Mouse (Mus musculus) cerebellum, adult 2 months (tissue): ENCODE measurements around the gene Irf4. TPM values are rescaled to one million over a fixed set of nuclear protein-coding genes. Genes with fewer than 3 reads are reported as not detected.

Experiments
- DNase-seq, 2 experiments: peaks; one replicate each; pipeline ENCODE4 v3.0.0; 2021
- H3K27ac ChIP-seq: fragments of 200-500 bp; 2 replicates; pipeline ENCODE4 v1.5.1; 2012; ENCODE audit warnings: low read length, control low read depth, inconsistent platforms; ENCODE audit not compliant: insufficient read depth
- H3K27me3 ChIP-seq: fragments of 200-500 bp; 2 replicates; pipeline ENCODE4 v1.6.1; 2012; ENCODE audit warnings: inconsistent platforms, mild to moderate bottlenecking, low read length, moderate library complexity; ENCODE audit not compliant: control insufficient read depth, insufficient read depth
- H3K4me1 ChIP-seq: fragments of 200-500 bp; 2 replicates; pipeline ENCODE4 v1.6.1; 2011; ENCODE audit warnings: low read length; ENCODE audit not compliant: control insufficient read depth, insufficient read depth
- H3K4me3 ChIP-seq: fragments of 200-500 bp; replicated peaks from 2 replicates; pipeline ENCODE3; 2011; ENCODE audit warnings: mild to moderate bottlenecking, low read depth, low read length, control low read depth; ENCODE audit not compliant: insufficient read depth
- CTCF ChIP-seq: fragments of 200-500 bp; IDR thresholded peaks from 2 replicates; pipeline ENCODE4 v1.5.1; 2011; ENCODE audit warnings: low read depth, mild to moderate bottlenecking, control low read depth, low read length, moderate library complexity, borderline replicate concordance; ENCODE audit not compliant: insufficient read depth
- POLR2A ChIP-seq: fragments of 200-500 bp; IDR thresholded peaks from 2 replicates; pipeline ENCODE4 v1.6.1; 2011; ENCODE audit warnings: low read length, control low read depth, borderline replicate concordance; ENCODE audit not compliant: insufficient read depth
- WGBS: fragments of 180-500 bp; shearing (Covaris S2); methylation state at CpG from one replicate; pipeline ENCODE4 v1.1.7; 2018; 5-methylcytosine and 5-hydroxymethylcytosine counted together
- polyA plus RNA-seq: library from polyadenylated mRNA; depleted of rRNA; stranded (reverse); fragments of >200 nt; gene quantifications from 2 replicates; pipeline ENCODE4 v1.2.3, GENCODE M21; 2012

Gene Irf4
- polyA plus RNA-seq, 1 experiment: 0.15 TPM

DNA sequence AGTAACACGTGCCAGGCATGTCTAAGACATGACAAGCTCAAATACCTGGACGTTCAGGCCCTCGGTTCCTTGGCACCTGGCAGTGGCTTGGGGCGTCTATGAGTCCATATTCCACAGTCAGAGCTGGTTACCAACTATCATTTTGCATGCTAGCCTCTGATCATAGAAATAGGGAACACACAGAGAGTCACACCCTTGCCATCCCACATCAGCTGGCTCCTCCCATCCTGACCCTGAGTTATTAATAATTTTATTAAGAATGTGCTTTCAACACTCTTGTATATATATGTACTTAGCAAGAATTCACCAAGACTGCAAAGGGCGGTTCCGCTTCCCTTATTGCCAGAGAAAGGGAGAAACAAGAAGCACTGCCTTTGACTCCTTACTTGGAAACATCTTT lies 34.5 kb upstream of the Irf4 start:
- 93% methylated on average over 6 of the region's 6 CpGs for WGBS
- Histone ChIP-seq H3K4me1 (no peaks in the 10 kb centered on the region; the same call in 1 of the 2 replicates), H3K27me3 (no peaks in the 10 kb centered on the region; the same call in 1 of the 2 replicates), H3K4me3 (no peak overlapping the region), H3K27ac (no peak overlapping the region)
- no peak for DNase-seq
- TF ChIP-seq POLR2A (no peak), CTCF (no peak)

DNA sequence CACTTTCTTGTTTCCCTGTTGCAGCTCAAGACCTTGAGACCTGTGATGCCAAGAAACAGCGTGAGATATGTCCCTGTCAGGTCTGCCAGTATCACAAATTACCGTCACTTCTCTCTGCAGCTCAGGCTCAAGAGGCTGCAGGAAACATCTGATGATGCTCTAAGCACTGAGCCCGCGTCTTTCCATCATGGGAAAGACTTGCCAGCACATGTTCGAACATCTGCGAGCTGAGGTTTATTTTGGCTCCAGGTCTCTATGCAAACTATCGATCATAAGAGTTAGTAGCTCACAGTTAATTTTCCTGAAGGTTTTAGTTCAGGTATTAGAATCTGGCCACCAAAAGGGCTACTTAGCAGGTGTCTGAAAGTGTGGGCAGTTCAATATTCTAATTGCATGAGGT lies 34.0 kb upstream of the Irf4 start:
- TF ChIP-seq CTCF (no peak), POLR2A (no peak)
- WGBS: 77% methylated on average over 7 of the region's 7 CpGs
- no peak for DNase-seq
- H3K4me1 ChIP-seq: no peaks in the 10 kb centered on the region; the same call in 1 of the 2 replicates
- no peak overlapping the region for H3K27ac ChIP-seq
- H3K27me3 ChIP-seq: no peaks in the 10 kb centered on the region; the same call in 1 of the 2 replicates
- H3K4me3 ChIP-seq: no peak overlapping the region

DNA sequence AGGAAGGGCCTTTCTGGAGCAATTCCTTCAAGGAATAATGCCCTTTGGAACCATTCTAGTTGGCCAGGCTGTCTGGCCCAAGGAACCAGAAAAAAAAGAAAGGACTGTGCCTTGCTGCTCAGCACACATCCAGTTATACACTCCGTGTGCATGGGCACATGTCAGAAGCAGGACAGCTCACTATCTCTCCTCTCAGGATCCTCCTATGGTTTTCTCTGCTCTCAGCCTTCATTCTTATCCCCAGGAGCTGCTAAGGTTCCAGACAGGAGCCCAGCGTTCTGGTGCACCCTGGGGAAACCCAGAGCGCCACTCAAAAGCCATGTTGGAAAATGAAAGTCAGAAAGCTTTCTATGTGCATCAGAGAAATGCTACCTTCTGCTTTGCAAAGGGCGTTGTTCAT lies 33.5 kb upstream of the Irf4 start:
- WGBS: 76% methylated on average over 4 of the region's 4 CpGs
- TF ChIP-seq POLR2A (no peak), CTCF (no peak)
- no peak for DNase-seq
- Histone ChIP-seq H3K4me3 (no peak overlapping the region), H3K27me3 (no peaks in the 10 kb centered on the region; the same call in 1 of the 2 replicates), H3K27ac (no peak overlapping the region), H3K4me1 (no peaks in the 10 kb centered on the region; the same call in 1 of the 2 replicates)

DNA sequence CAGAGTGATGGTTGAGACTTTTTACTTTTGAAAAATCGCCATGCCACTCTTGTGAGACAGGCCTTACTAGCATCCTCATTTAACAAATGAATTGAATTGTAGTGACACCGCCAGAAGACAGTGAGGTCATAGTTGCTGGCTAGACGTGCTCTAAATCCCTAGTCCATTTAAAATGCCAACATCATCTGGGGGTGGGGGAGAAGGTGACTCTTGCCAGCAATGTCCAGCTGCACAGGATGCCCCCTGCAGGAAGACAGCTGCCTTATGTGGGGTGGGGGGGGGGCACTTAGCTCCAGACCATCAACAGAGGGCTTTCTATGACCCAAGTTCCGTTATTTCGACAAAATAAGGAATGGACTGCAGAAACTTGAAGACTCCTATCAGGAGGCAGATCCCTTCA lies 32.4 kb upstream of the Irf4 start:
- no peak for DNase-seq
- Histone ChIP-seq H3K4me1 (no peaks in the 10 kb centered on the region; the same call in 1 of the 2 replicates), H3K27ac (no peak overlapping the region), H3K27me3 (no peaks in the 10 kb centered on the region; the same call in 1 of the 2 replicates), H3K4me3 (no peak overlapping the region)
- WGBS: 8% methylated on average over 5 of the region's 5 CpGs
- TF ChIP-seq POLR2A (no peak), CTCF (no peak)

DNA sequence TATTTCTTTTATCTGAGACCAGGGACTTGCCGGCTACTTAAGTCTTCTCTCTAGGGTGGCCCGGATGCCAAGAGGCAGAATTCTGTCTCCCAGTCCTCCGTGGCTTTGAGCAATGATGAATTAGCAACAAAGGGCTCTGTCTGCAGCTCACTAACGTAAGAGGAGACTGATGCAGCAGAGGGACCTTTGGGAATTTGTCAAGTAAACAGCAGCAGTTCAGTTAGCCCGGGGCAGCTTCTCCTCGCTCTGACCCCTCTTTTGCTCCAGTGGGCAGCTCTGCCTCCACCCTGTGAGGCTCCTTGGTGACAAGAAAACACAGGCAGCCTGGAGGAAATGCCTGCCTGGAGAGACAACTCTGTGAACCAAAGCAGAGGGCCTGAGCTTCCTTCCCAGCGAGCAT lies 26.4 kb upstream of the Irf4 start:
- Histone ChIP-seq H3K27ac (no peak overlapping the region), H3K27me3 (no peaks in the 10 kb centered on the region; the same call in 1 of the 2 replicates), H3K4me1 (no peaks in the 10 kb centered on the region; the same call in 1 of the 2 replicates), H3K4me3 (no peak overlapping the region)
- no peak for TF ChIP-seq POLR2A
- TF ChIP-seq CTCF: no peak
- no peak for DNase-seq
- 38% methylated on average over 7 of the region's 7 CpGs for WGBS

DNA sequence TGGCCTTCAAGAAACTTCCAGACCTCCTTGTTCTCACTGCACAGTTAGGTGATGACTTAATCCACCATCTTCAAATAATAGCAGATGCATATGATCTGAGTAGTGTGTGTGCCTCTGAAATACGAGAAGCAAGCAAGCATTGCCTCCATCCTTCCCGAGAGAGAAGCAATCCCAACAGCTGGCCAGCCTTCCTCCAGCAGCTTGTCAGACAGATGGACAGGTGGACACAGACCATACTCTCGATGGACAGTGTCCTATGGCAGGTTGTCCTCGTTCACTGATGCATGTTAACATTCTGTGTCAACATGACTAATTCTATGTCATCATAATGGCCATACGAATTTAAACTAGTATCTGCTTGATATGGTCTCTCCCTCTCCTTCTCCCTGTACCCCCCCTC lies 25.8 kb upstream of the Irf4 start:
- TF ChIP-seq CTCF: no peak
- TF ChIP-seq POLR2A: no peak
- H3K27ac ChIP-seq: no peak overlapping the region
- no peak for DNase-seq
- WGBS: 42% methylated on average over 5 of the region's 5 CpGs
- H3K27me3 ChIP-seq: no peaks in the 10 kb centered on the region
- no peak overlapping the region for H3K4me3 ChIP-seq
- no peaks in the 10 kb centered on the region; the same call in 1 of the 2 replicates for H3K4me1 ChIP-seq

DNA sequence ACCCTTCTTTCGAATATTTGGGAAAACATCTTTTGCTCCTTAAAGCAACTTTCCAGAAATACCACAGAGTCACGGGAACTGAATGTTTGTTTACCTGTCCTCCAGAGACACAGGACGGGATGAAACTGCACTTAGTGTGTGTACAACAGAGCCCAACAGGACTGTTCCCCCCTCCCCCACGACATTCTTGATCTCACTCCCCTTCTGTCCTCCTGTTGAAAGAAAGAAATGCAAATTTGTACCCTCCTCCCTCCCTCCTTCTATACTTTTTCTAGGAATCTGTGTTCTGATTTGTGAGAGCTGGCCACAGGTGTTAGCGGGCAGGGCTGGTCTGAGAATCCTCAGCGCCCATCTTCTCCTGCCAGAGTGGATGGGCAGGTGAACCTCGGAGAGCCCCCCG lies 25.2 kb upstream of the Irf4 start:
- Histone ChIP-seq H3K4me3 (no peak overlapping the region), H3K27ac (no peak overlapping the region), H3K27me3 (no peaks in the 10 kb centered on the region), H3K4me1 (no peaks in the 10 kb centered on the region; the same call in 1 of the 2 replicates)
- DNase-seq: no peak
- 66% methylated on average over 8 of the region's 8 CpGs for WGBS
- TF ChIP-seq POLR2A (no peak), CTCF (no peak)

DNA sequence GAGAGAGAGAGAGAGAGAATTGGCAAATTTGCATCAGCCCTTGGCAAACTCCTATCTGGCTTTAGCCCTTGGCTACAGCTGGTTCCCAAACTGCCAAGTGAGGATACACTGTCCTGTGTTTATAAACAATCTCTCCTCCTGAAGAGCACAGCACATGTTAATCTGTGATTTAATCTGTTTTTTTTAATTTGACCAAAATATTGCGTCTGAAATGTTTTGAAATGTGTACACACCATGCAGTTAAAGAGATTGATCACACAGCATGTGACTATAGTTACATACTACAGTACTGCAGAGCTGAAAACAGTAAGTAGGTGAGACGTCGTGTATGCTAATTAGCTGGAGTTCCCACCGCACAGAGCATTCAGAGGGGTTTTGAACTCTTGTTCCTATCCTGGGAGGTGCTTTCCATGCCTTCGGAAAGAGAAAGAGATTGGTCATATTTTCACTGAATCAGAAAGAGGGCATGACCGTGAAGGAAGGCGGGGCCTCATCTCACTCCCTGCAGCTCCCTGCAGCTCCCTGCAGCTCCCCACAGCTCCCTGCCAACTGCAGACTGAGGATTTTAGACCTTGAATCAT lies 24.2 kb upstream of the Irf4 start:
- Histone ChIP-seq H3K27me3 (no peaks in the 10 kb centered on the region), H3K4me3 (no peak overlapping the region), H3K27ac (no peak overlapping the region), H3K4me1 (no peaks in the 10 kb centered on the region; the same call in 1 of the 2 replicates)
- peak; percentile 26 to 32 for DNase-seq
- 8% methylated on average over 7 of the region's 7 CpGs for WGBS
- no peak for TF ChIP-seq POLR2A
- no peak for TF ChIP-seq CTCF
